9 mouse cellular contexts compared by ENCODE assay signal in genomic region chr13:23425505-23425904, GRCm38 (mm10). TPM values are rescaled to one million over a fixed set of nuclear protein-coding genes. Genes with fewer than 3 reads are reported as not detected.
DNase-seq lines count a peak whose midpoint lies in the region; ATAC-seq and TF ChIP-seq lines count a peak whose summit lies in the region.
"Had no signal": no experiment of that assay in that cellular context is flagged by ENCODE, and none has a peak within 500 bp of the region (broad histone marks: within the 10 kb centered on the region; RNA-seq: fewer than 3 reads in every experiment).

No protein-coding gene starts in this region.

- no peak for TF ChIP-seq POLR2A in MEL (IDR thresholded peaks at IDR 0.05; ENCODE audit: control insufficient read depth in 1 of 2, insufficient read depth in 1 of 2, low read depth in 1 of 2, low read length in 2 of 2, poor library complexity in 1 of 2)

- peaks cover 0 to 4% of the 10 kb centered on the region in 2 experiments; a peak in 1 of 4 replicates for H3K36me3 ChIP-seq in MEL (ENCODE audit: control insufficient read depth in 1 of 2, insufficient read depth in 2 of 2, low read length in 2 of 2)
- H3K36me3 ChIP-seq in heart, embryonic 16.5 days (ENCODE audit: control insufficient read depth, insufficient read depth) = peaks cover 16% of the 10 kb centered on the region

- TF ChIP-seq RAD21 in MEL (IDR thresholded peaks at IDR 0.05; ENCODE audit: low read depth, low read length) = no peak

- peak overlapping the region; percentile 55 for H3K9ac ChIP-seq in MEL (ENCODE audit: control insufficient read depth, low read depth, low read length, poor library complexity, severe bottlenecking)
- H3K9ac ChIP-seq in heart, embryonic 16.5 days (ENCODE audit: low read length) = no peak overlapping the region

- 0 out of 2 replicates have a peak overlapping the region, but pooled peaks have one; percentile 7 for H3K27ac ChIP-seq in MEL (ENCODE audit: control insufficient read depth, low read depth, low read length)
- no peak overlapping the region for H3K27ac ChIP-seq in heart, embryonic 16.5 days (ENCODE audit: low read length)
- H3K27ac ChIP-seq in layer of hippocampus, adult 2 months = no peak overlapping the region

- no peak for TF ChIP-seq EP300 in MEL (IDR thresholded peaks at IDR 0.05; ENCODE audit: low read depth in 1 of 2, low read length in 2 of 2)

- no peak for TF ChIP-seq CTCF in MEL (IDR thresholded peaks at IDR 0.05 in 2 of 3, conservative IDR thresholded peaks at IDR 0.05 in 1 of 3; ENCODE audit: control insufficient read depth in 1 of 3, insufficient read depth in 1 of 3, low read depth in 2 of 3, low read length in 3 of 3, poor library complexity in 1 of 3, severe bottlenecking in 1 of 3)
- no peak for TF ChIP-seq CTCF in layer of hippocampus, adult 2 months (conservative IDR thresholded peaks at IDR 0.05)

- no peak for DNase-seq in cerebellum, postnatal 4 days (ENCODE audit: low spot score in 2 of 2)
- peak; percentile 93 for DNase-seq in MEL (ENCODE audit: low read depth, low spot score)
- DNase-seq in cerebellum, postnatal 36 days = peak; percentile 67 to 80
- peak; percentile 69 to 74 for DNase-seq in layer of hippocampus, adult 2 months (ENCODE audit: low spot score in 2 of 2)
- peak; percentile 63 for DNase-seq in testis, postnatal 10 days (ENCODE audit: low spot score)

- WGBS in heart, embryonic 16.5 days = 11% methylated on average over 9 of the region's 9 CpGs

- H3K4me1 ChIP-seq in MEL (ENCODE audit: control insufficient read depth in 1 of 2, insufficient read depth in 2 of 2, low read length in 2 of 2) = peaks cover 0 to 8% of the 10 kb centered on the region in 2 experiments; a peak in 2 of 4 replicates
- H3K4me1 ChIP-seq in heart, embryonic 16.5 days (ENCODE audit: control insufficient read depth, insufficient read depth, low read length) = peaks cover 18% of the 10 kb centered on the region

- peak overlapping the region; percentile 53 to 58 for H3K4me3 ChIP-seq in MEL (ENCODE audit: control insufficient read depth in 1 of 2, insufficient read depth in 1 of 2, low read depth in 2 of 2, low read length in 2 of 2)
- no peak overlapping the region for H3K4me3 ChIP-seq in heart, embryonic 16.5 days (ENCODE audit: low read length)
- no peak overlapping the region for H3K4me3 ChIP-seq in layer of hippocampus, adult 2 months

- H3K79me2 ChIP-seq in MEL (ENCODE audit: control insufficient read depth, insufficient read depth, low read length, poor library complexity) = peaks cover 15% of the 10 kb centered on the region

- peak overlapping the region; percentile 91; the same call in 1 of the 2 replicates for H3K4me2 ChIP-seq in heart, embryonic 16.5 days (ENCODE audit: low read depth, low read length)

- H3K9me3 ChIP-seq in MEL (replicated peaks; ENCODE audit: insufficient read depth, low read length) = no peaks in the 10 kb centered on the region
- H3K9me3 ChIP-seq in heart, embryonic 16.5 days (replicated peaks; ENCODE audit: control insufficient read depth, low read length) = no peaks in the 10 kb centered on the region

- ATAC-seq in cerebellum, adult (ENCODE audit: insufficient number of reproducible peaks, low FRiP score, low TSS enrichment) = 0 out of 2 replicates have a peak, but pooled peaks have one; percentile 4
- ATAC-seq in heart, embryonic 16.5 days (replicated peaks; ENCODE audit: extremely low read depth, insufficient read depth, low FRiP score) = no peak
- ATAC-seq in megakaryocyte progenitor cell, adult 5-6 weeks (replicated peaks; ENCODE audit: poor library complexity) = peak; percentile 36

- no peaks in the 10 kb centered on the region for H3K27me3 ChIP-seq in MEL (ENCODE audit: control insufficient read depth in 1 of 2, insufficient read depth in 2 of 2, low read length in 2 of 2)
- no peaks in the 10 kb centered on the region for H3K27me3 ChIP-seq in heart, embryonic 16.5 days (ENCODE audit: control insufficient read depth, insufficient read depth, low read length)

TF ChIP-seq in MEL, 35 proteins besides CTCF, POLR2A, EP300 and RAD21:
- TF ChIP-seq TBP (IDR thresholded peaks at IDR 0.05; ENCODE audit: low read depth, low read length) = peak; percentile 100
- no peak for TF ChIP-seq NRF1 (IDR thresholded peaks at IDR 0.05; ENCODE audit: insufficient read depth, low read depth, low read length, poor library complexity, severe bottlenecking)
- peak; percentile 81 for TF ChIP-seq GATA1 (IDR thresholded peaks at IDR 0.05; ENCODE audit: low read depth, low read length)
- no peak for TF ChIP-seq MXI1 (IDR thresholded peaks at IDR 0.05; ENCODE audit: low read depth, low read length)
- TF ChIP-seq BHLHE40 (IDR thresholded peaks at IDR 0.05; ENCODE audit: borderline replicate concordance, low read depth, low read length) = no peak

RNA-seq across cellular contexts. Expression of gene Abt1, which starts 1.8 kb away (rescaled TPM):
- total RNA-seq in MEL (2012; rRNA removed) = 12.5 and 16.2 TPM in 2 replicates
- 10 to 100 TPM in 1 of 2 experiments, not detected in 1; 14.2 TPM for polyA plus RNA-seq in MEL (2012; ENCODE audit: insufficient read depth in 1 of 2, insufficient read length in 2 of 2, low read depth in 1 of 2, low replicate concordance in 2 of 2, missing spikeins in 1 of 2)
- polyA plus RNA-seq in heart, embryonic 16.5 days (2015; fragmentation: Nextera tagmentation; extraction: Ambion mirVana) = 9.2 and 9.4 TPM in 2 replicates
- total RNA-seq in layer of hippocampus, adult 2 months (2021) = 1 to 10 TPM; 7.8 to 9.7 TPM
- total RNA-seq in megakaryocyte progenitor cell, adult 5-6 weeks (2015) = 7.1 and 7.4 TPM in 2 replicates
- 9.5 and 11.0 TPM in 2 replicates for total RNA-seq in megakaryocyte progenitor cell, adult 5-6 weeks (2017)

RNA-seq across cellular contexts. Expression of gene Btn1a1, which starts 40.2 kb away (rescaled TPM):
- total RNA-seq in MEL (2012; rRNA removed) = 0.07 TPM in 1 of 2 replicates, not detected in the other
- polyA plus RNA-seq in MEL (2012; ENCODE audit: insufficient read depth in 1 of 2, insufficient read length in 2 of 2, low read depth in 1 of 2, low replicate concordance in 2 of 2, missing spikeins in 1 of 2) = under 1 TPM in 1 of 2 experiments, not detected in 1; 0.25 TPM
- polyA plus RNA-seq in heart, embryonic 16.5 days (2015; fragmentation: Nextera tagmentation; extraction: Ambion mirVana) = 0.83 and 1.0 TPM in 2 replicates
- total RNA-seq in layer of hippocampus, adult 2 months (2021) = not detected
- not detected in 2 replicates for total RNA-seq in megakaryocyte progenitor cell, adult 5-6 weeks (2015)
- not detected in 2 replicates for total RNA-seq in megakaryocyte progenitor cell, adult 5-6 weeks (2017)
- total RNA-seq: left cerebral cortex, postnatal 10 days had no signal

RNA-seq across cellular contexts. Expression of gene Zfp322a, which starts 56.5 kb away (rescaled TPM):
- 7.0 and 8.4 TPM in 2 replicates for total RNA-seq in MEL (2012; rRNA removed)
- 1 to 10 TPM in 1 of 2 experiments, not detected in 1; 5.7 TPM for polyA plus RNA-seq in MEL (2012; ENCODE audit: insufficient read depth in 1 of 2, insufficient read length in 2 of 2, low read depth in 1 of 2, low replicate concordance in 2 of 2, missing spikeins in 1 of 2)
- 36.5 and 37.8 TPM in 2 replicates for polyA plus RNA-seq in heart, embryonic 16.5 days (2015; fragmentation: Nextera tagmentation; extraction: Ambion mirVana)
- 10 to 100 TPM; 28.7 to 33.6 TPM for total RNA-seq in layer of hippocampus, adult 2 months (2021)
- total RNA-seq in megakaryocyte progenitor cell, adult 5-6 weeks (2015) = 21.9 and 24.3 TPM in 2 replicates
- total RNA-seq in megakaryocyte progenitor cell, adult 5-6 weeks (2017) = 39.4 and 75.5 TPM in 2 replicates

Comparison
In these comparisons a context has a peak if more than half of its experiments do, and no peak if none do; other contexts are left out.
1. DNase-seq: peak in MEL (single experiment), cerebellum, postnatal 36 days (2 of 2), layer of hippocampus, adult 2 months (2 of 2) and testis, postnatal 10 days (single experiment); none in cerebellum, postnatal 4 days (0 of 2).
2. H3K4me3 ChIP-seq: peak in MEL (2 of 2); none in heart, embryonic 16.5 days (single experiment) and layer of hippocampus, adult 2 months (single experiment).